Mouse (Mus musculus): Measurements from ENCODE around the gene Ephb2.

GRCm38 (mm10) chr4:136867690-136868345 lies 32.0 kb upstream of the Ephb2 start:
- no peak for TF ChIP-seq CTCF (IDR thresholded peaks at IDR 0.05; ENCODE audit: extremely low read depth, insufficient read depth, insufficient read length, insufficient replicate concordance)
- no peak for TF ChIP-seq POLR2A (IDR thresholded peaks at IDR 0.05; ENCODE audit: low read depth, low read length)

All from spleen, adult 2 months (tissue).